Mouse (Mus musculus) thymus, adult 2 months (tissue): ENCODE results near the gene Gltpd2.

Experiments used
- CTCF ChIP-seq: fragments of 200-500 bp; IDR thresholded peaks from 2 replicates; pipeline ENCODE4 v1.5.1; 2012; ENCODE audit warnings: mild to moderate bottlenecking, control low read depth, low read length, moderate library complexity, borderline replicate concordance; ENCODE audit not compliant: control insufficient read depth, poor library complexity, insufficient read depth; ENCODE audit errors: extremely low read depth
- POLR2A ChIP-seq: fragments of 200-500 bp; IDR thresholded peaks from 2 replicates; pipeline ENCODE4 v1.6.1; 2012; ENCODE audit warnings: mild to moderate bottlenecking, low read length, control low read depth, moderate library complexity; ENCODE audit not compliant: control insufficient read depth, poor library complexity, insufficient read depth; ENCODE audit errors: extremely low read depth

DNA sequence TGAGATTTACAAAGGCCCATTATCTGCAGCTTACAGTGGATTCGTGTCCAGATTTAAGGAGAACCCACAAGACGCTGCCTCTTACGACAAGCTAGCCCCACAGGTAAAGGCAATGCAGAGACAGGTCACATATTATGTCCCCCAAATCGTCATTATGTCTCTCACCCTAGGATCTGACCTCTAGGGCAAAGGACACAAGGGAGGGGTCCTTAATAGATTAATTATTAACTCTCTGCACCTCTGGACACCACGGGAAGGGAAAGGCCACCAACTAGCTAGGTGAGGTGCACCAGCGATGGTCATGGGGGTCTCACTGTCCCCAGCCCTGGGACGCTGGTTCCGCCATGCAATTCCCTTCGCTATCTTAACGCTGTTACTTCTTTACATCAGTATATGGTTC, at the start of gene Gltpd2:
- TF ChIP-seq CTCF = no peak
- TF ChIP-seq POLR2A = no peak
